Mouse (Mus musculus): Measurements from ENCODE around the gene Acp4.

DNA sequence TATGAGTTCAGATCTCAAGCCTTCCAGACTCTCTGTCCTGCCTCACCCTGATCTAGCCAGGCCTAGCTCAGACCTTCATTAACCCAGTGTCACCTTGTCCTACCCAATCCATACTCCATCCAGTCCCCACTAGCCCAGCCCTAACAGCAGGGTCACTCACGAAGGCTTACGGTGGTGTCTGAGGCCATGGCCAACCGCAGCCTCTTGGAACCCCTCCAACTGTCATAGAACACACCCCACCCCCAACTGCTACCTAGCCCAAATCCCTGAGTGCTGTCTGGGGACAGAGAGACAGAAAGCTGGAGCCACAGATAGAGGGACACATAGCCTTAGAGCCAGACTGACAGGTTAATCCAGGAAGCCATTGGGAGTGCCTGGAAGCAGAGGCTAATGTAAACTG lies 21.3 kb downstream of the Acp4 start, which contains the start of gene Gm36864:
- TF ChIP-seq EP300 (IDR thresholded peaks at IDR 0.05; ENCODE audit: low read depth) (no peak), CTCF (IDR thresholded peaks at IDR 0.05; ENCODE audit: low read depth) (no peak)

Data from liver, postnatal 0 days (tissue).